Mouse (Mus musculus): Measurements from ENCODE around the gene Trim39.
"Not testable (repeated sequence)": the region's sequence is repeated elsewhere in the genome, so short reads cannot be mapped to it uniquely, and the experiment has no call there.

Gene Trim39

GRCm38 (mm10) chr17:36248886-36249285 is 23.2 kb downstream of the Trim39 start:
- DNase-seq (ENCODE audit: low spot score), result no peak

- DNase-seq (ENCODE audit: low spot score), result no peak
Observed at GRCm38 (mm10) chr17:36245741-36246140, 26.3 kb downstream of the Trim39 start.

GRCm38 (mm10) chr17:36244031-36244430 is 28.0 kb downstream of the Trim39 start:
- no peak for DNase-seq (ENCODE audit: low spot score)

GRCm38 (mm10) chr17:36240637-36241213 is 31.3 kb downstream of the Trim39 start:
- DNase-seq (ENCODE audit: low spot score), result peak; percentile 39

GRCm38 (mm10) chr17:36237321-36237921 is 34.6 kb downstream of the Trim39 start:
- no peak for DNase-seq (ENCODE audit: low spot score)

GRCm38 (mm10) chr17:36235300-36235699 is 36.7 kb downstream of the Trim39 start:
- not testable (repeated sequence) for DNase-seq (ENCODE audit: low spot score)

- no peak for DNase-seq (ENCODE audit: low spot score)
Observed at GRCm38 (mm10) chr17:36233572-36233971, 38.5 kb downstream of the Trim39 start.

- DNase-seq (ENCODE audit: low spot score), result peak; percentile 91
Observed at GRCm38 (mm10) chr17:36231318-36231717, 40.7 kb downstream of the Trim39 start.

- DNase-seq (ENCODE audit: low spot score), result no peak
Observed at GRCm38 (mm10) chr17:36229046-36229445, 43.0 kb downstream of the Trim39 start.

GRCm38 (mm10) chr17:36226921-36227320 is 45.1 kb downstream of the Trim39 start:
- peak; percentile 61 for DNase-seq (ENCODE audit: low spot score)

GRCm38 (mm10) chr17:36225231-36225824 is 46.7 kb downstream of the Trim39 start:
- DNase-seq (ENCODE audit: low spot score), result no peak

GRCm38 (mm10) chr17:36224451-36224850 is 47.6 kb downstream of the Trim39 start:
- no peak for DNase-seq (ENCODE audit: low spot score)

GRCm38 (mm10) chr17:36218594-36219155 is 53.4 kb downstream of the Trim39 start:
- no peak for DNase-seq (ENCODE audit: low spot score)

GRCm38 (mm10) chr17:36215586-36215985 is 56.5 kb downstream of the Trim39 start:
- DNase-seq (ENCODE audit: low spot score), result no peak
